In the genomic region with DNA sequence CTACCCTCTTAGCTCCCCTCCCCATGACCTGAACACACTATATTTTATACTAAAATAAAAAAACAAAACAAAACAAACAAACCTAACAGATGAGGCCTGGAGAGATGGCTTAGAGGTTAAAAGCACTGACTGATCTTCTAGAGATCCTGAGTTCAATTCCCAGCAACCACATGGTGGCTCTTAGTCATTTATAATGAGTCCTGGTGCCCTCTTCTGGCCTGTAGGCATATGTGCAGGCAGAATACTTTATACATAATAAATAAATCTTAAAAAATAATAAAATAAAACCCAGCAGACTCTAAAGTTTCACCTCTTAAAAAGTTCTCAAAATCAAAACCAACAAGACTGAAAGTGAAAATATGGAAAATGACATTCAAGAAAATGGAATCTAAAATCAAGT, we compare ENCODE assay signal across 18 mouse cellular contexts. TPM values are rescaled to one million over a fixed set of nuclear protein-coding genes. Genes with fewer than 3 reads are reported as not detected.
A peak's percentile ranks its signal among the peaks of the same experiment; 100 is the strongest.
DNase-seq lines count a peak whose midpoint lies in the region; ATAC-seq and TF ChIP-seq lines count a peak whose summit lies in the region.
"Had no signal": no experiment of that assay in that cellular context is flagged by ENCODE, and none has a peak within 500 bp of the region (broad histone marks: within the 10 kb centered on the region; RNA-seq: fewer than 3 reads in every experiment).

No protein-coding gene starts in this region.

- no peaks in the 10 kb centered on the region for H3K36me3 ChIP-seq in hindbrain, embryonic 13.5 days
- H3K36me3 ChIP-seq: limb, embryonic 13.5 days; neural tube, embryonic 12.5 days had no signal

- H3K9ac ChIP-seq in hindbrain, embryonic 13.5 days: no peak overlapping the region
- H3K9ac ChIP-seq: limb, embryonic 13.5 days; neural tube, embryonic 12.5 days had no signal

- no peak overlapping the region for H3K4me3 ChIP-seq in layer of hippocampus, adult 2 months
- no peak overlapping the region for H3K4me3 ChIP-seq in hindbrain, embryonic 13.5 days
- H3K4me3 ChIP-seq: limb, embryonic 13.5 days; neural tube, embryonic 12.5 days had no signal

- no peaks in the 10 kb centered on the region for H3K4me1 ChIP-seq in hindbrain, embryonic 13.5 days (replicated peaks)
- H3K4me1 ChIP-seq: limb, embryonic 13.5 days; neural tube, embryonic 12.5 days had no signal

- no peak overlapping the region for H3K4me2 ChIP-seq in hindbrain, embryonic 13.5 days
- H3K4me2 ChIP-seq: heart, embryonic 11.5 days; limb, embryonic 13.5 days; neural tube, embryonic 12.5 days had no signal

- H3K27ac ChIP-seq in layer of hippocampus, adult 2 months: no peak overlapping the region
- H3K27ac ChIP-seq in hindbrain, embryonic 13.5 days: no peak overlapping the region
- H3K27ac ChIP-seq: limb, embryonic 13.5 days; neural tube, embryonic 12.5 days had no signal

- TF ChIP-seq POLR2A in brain, embryonic 14.5 days (IDR thresholded peaks at IDR 0.05; ENCODE audit: borderline replicate concordance, extremely low read depth, insufficient read depth, insufficient read length, poor library complexity, severe bottlenecking): no peak

- no peaks in the 10 kb centered on the region for H3K27me3 ChIP-seq in hindbrain, embryonic 13.5 days
- H3K27me3 ChIP-seq: limb, embryonic 13.5 days; neural tube, embryonic 12.5 days had no signal

- DNase-seq in layer of hippocampus, adult 2 months (ENCODE audit: low spot score in 2 of 2): no peak
- no peak for DNase-seq in layer of hippocampus, postnatal 36 days
- DNase-seq in 3134 (ENCODE audit: extremely low read depth, insufficient read length, low spot score): peak; percentile 10
- peak; percentile 44 for DNase-seq in CD4-positive helper T cell, adult 2 months (ENCODE audit: low read depth, low spot score)
- no peak for DNase-seq in brain, embryonic 14.5 days (ENCODE audit: low read depth)
- DNase-seq in adrenal gland, postnatal 10 days: no peak
- DNase-seq: cerebellum, adult 11-12 months; gastrocnemius, postnatal 25 days; kidney, postnatal 14 days; lung, postnatal 4 days; midbrain, embryonic 14.5 days had no signal

- H3K9me3 ChIP-seq in hindbrain, embryonic 13.5 days: peaks cover 7% of the 10 kb centered on the region
- H3K9me3 ChIP-seq: limb, embryonic 13.5 days; neural tube, embryonic 12.5 days had no signal

- peak; percentile 62 for TF ChIP-seq CTCF in layer of hippocampus, adult 2 months (conservative IDR thresholded peaks at IDR 0.05)
- peak; percentile 2; the same call in 1 of the 2 replicates for TF ChIP-seq CTCF in brain, embryonic 14.5 days (IDR thresholded peaks at IDR 0.05; ENCODE audit: borderline replicate concordance, extremely low read depth, insufficient read depth, insufficient read length)

- ATAC-seq in hindbrain, embryonic 13.5 days (ENCODE audit: low FRiP score): no peak
- ATAC-seq: activated CD4-positive, CD25-positive, alpha-beta regulatory T cell, adult 4 months; forebrain, embryonic 14.5 days; intestine, embryonic 16.5 days had no signal

RNA-seq across cellular contexts. Expression of gene Zmym5, which starts 13.0 kb away (rescaled TPM):
- total RNA-seq in layer of hippocampus, adult 2 months (2021): 10 to 100 TPM; 28.0 to 32.2 TPM
- 10 to 100 TPM; 29.3 to 31.8 TPM for total RNA-seq in layer of hippocampus, postnatal 36 days (2021)
- polyA plus RNA-seq in brain, embryonic 14.5 days (2012; rRNA removed): 27.4 and 32.4 TPM in 2 replicates
- 33.7 and 36.3 TPM in 2 replicates for polyA plus RNA-seq in hindbrain, embryonic 13.5 days (2015; fragmentation: Nextera tagmentation; extraction: Ambion mirVana)
- 10 to 100 TPM; 29.3 to 32.9 TPM for total RNA-seq in adrenal gland, postnatal 10 days (2021)

RNA-seq across cellular contexts. Expression of gene Pspc1, which starts 46.4 kb away (rescaled TPM):
- 10 to 100 TPM; 59.5 to 70.8 TPM for total RNA-seq in layer of hippocampus, adult 2 months (2021)
- 10 to 100 TPM; 49.2 to 55.8 TPM for total RNA-seq in layer of hippocampus, postnatal 36 days (2021)
- 46.8 and 54.6 TPM in 2 replicates for polyA plus RNA-seq in brain, embryonic 14.5 days (2012; rRNA removed)
- 40.6 and 45.7 TPM in 2 replicates for polyA plus RNA-seq in hindbrain, embryonic 13.5 days (2015; fragmentation: Nextera tagmentation; extraction: Ambion mirVana)
- total RNA-seq in adrenal gland, postnatal 10 days (2021): 10 to 100 TPM; 22.6 to 32.8 TPM

Comparison
In these comparisons a context has a peak if more than half of its experiments do, and no peak if none do; other contexts are left out.
1. DNase-seq: peak in 3134 (single experiment) and CD4-positive helper T cell, adult 2 months (single experiment); none in layer of hippocampus, adult 2 months (0 of 2), layer of hippocampus, postnatal 36 days (0 of 2), brain, embryonic 14.5 days (single experiment) and adrenal gland, postnatal 10 days (single experiment).